Mouse (Mus musculus) spleen, adult 2 months (tissue): Measurements from ENCODE around the gene Ivns1abp.

ENCODE experiments used
- CTCF ChIP-seq: fragments of 200-500 bp; IDR thresholded peaks from 2 replicates; pipeline ENCODE4 v1.5.1; 2011; ENCODE audit warnings: mild to moderate bottlenecking, inconsistent platforms; ENCODE audit not compliant: insufficient read depth, insufficient read length, insufficient replicate concordance; ENCODE audit errors: extremely low read depth
- POLR2A ChIP-seq: fragments of 200-500 bp; IDR thresholded peaks from 2 replicates; pipeline ENCODE4 v1.6.1; 2011; ENCODE audit warnings: low read depth, low read length, inconsistent platforms

DNA sequence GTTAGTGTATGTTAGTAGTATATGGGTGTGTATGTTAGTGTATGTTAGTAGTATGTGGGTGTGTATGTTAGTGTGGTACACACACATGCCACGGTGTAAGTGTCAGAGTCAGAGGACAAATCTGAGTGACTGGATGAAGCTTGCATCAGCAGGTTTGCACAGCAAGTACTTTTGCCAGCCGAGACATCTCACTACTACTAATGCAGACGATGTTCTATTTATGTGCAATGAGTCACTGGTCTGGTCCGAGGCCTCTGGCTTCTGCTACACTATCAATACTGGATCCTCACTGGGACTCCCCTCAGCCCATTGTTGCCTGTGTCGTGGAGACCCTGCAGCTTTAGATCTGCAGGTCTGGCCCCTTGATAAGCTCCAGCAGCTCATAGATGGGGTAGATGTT lies 27.3 kb downstream of the Ivns1abp start:
- TF ChIP-seq POLR2A (no peak), CTCF (no peak)
